Mouse (Mus musculus) G1E-ER4 (cell line): ENCODE data around the gene Cd79b. TPM values are rescaled to one million over a fixed set of nuclear protein-coding genes. Genes with fewer than 3 reads are reported as not detected.

Experiments
- GATA1 ChIP-seq: IDR thresholded peaks from one replicate; pipeline ENCODE4 v1.8.0; 2012; ENCODE audit warnings: low read length, inconsistent platforms
- polyA plus RNA-seq: library from polyadenylated mRNA; stranded (reverse); fragments of >175 nt; gene quantifications from 2 replicates; pipeline ENCODE4 v1.2.3, GENCODE M21; 2012

Gene Cd79b
- polyA plus RNA-seq, 1 experiment: not detected

DNA sequence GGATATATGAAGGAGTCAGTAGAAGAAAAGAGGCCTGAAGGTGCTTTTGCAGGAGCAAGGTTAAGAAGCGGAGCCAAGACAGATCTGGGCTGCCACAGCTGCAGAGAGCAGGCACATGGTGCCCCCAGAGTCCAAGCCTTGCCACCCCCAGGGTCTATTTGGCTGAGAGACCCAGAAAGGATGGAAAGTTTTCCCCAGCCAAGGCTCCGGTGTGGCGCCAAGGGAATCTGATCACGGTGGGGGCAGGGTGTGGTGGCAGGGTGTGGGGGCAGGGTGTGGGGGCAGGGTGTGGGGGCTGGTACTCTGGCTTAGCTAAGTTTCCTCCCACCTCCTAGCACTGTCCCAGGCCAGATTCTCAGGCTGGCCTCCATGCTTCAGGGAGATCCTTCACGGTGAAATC, 14.0 kb upstream of the Cd79b start:
- no peak for TF ChIP-seq GATA1

DNA sequence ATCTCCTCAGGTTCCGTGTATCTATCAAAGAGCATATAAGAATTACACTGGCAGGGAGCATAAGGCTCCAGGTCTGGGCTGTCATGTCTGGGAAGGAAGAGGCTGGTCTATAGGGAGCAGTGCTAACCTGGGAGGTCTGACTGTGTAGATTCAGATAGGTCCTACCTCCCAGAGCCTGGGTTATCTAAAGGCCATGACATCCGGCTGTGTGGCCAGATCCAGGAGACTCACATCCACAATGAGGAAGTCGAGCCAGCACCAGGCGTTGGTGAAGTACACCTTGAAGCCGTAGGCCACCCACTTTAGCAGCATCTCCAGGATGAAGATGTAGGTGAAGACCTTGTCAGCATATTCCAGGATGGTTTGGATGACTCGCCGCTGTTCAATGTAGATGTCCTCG, 11.9 kb upstream of the Cd79b start:
- no peak for TF ChIP-seq GATA1

DNA sequence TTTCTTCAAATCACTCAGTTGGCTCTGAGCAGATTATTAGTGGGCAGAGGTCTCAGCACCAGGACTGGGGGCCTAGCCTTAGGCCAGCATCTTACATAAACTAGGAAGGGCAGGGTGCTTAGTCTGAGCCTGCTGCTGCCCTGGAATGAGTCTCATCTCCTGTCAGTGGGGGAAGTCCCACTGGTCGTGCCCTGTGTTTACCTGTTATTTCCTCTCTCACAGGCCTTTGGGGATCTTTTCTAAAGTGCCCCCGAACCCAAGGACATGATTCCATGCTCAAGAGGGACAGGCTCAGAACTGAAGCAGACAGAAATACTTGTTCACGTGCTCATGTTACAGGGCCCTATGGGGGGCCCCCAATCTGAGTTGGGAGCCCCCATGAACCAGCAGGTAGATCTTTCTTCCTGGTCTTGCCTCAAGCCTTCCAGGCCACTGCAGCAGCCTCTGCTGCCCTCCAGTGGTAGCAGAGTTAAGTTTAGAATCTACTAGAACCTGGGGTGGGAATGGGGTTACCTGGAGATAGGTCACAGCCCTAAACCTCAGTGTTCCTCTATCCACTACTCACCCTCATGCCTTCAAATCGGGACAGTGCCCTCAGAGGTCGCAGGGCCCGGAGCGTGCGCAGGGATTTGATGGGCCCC, 11.1 kb upstream of the Cd79b start:
- TF ChIP-seq GATA1: no peak

DNA sequence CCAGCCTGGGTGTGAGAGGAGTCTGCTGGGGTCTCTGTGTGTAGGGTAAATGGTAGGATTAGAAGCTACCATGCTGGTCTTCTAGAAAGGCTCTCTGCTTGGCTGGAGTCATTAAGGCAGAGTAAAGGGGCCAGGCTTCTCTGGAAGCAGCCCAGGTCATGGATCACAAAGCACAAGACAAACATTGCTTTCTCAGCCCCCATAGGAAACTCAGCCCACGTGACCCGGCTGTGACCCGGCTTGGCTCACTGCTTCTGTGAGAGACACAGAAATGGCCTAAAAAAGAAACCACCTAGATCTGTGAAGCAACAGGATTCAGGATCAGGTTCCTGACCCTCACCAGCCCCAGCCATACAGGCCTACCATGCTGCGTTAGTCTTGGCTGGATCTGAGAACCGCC, 10.3 kb upstream of the Cd79b start:
- TF ChIP-seq GATA1: no peak

DNA sequence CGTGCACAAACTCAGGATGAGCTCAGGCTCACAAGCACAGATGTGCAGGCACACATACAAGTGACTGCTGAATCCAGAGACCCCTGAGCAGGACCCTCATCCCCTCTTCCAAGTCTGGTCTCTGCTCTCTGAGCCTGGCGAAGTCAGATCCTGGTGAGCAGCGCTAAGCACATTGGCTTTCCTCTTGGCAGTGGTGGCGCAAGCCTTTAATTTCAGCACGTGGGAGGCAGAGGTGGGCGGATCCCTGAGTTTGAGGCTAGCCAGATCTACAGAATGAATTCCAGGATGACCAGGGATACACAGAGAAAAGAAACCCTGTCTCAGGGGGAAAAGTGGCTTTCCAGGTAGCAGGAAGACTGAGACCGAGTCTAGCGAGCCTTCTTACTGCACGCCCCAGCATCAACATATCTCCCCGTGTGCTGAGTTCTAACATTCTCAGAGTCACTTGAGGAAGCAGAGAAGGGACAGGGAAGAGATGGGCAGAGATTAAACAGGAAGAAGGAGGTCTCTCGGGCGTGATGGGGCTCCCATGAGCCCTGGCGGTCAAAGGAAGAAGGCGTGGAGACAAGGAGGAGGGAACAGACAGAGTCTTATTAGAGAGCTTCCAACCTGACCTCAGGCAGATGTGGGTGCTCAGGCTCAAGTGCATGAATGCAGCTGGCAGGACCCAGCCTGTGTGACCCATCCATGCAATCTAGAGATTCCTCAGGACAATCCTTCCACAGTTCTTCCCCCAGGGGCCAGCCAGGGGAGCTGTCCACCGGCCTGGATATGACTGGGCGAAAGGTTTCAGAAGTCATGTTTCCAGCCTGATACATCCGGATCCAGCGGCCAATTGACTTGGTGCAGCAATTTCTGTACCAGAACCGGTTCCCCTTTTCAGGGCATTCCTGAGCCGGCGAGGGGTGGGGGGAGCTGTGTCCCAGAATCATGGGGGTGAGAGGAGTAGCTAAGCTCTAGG, 4.1 kb upstream of the Cd79b start:
- no peak for TF ChIP-seq GATA1

DNA sequence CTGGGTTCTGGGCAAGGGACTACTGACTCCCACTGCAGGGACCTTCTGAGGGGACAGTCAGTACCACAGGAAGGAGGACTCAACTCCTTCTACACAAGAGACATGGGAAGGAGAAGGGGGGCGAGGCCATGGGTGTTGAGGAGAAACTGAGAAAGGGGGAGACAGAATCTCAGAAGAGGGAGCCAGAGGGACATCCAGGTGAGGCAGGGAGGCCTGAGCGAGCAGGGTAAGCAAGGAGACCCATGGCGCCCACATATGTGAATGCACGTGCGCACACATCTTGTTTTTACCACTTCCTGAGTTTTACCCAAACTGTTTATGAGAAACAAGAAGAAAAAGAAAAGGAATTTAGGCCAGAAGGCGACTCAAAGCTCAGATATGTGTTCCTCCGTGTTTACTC, 3.2 kb upstream of the Cd79b start:
- TF ChIP-seq GATA1: no peak

DNA sequence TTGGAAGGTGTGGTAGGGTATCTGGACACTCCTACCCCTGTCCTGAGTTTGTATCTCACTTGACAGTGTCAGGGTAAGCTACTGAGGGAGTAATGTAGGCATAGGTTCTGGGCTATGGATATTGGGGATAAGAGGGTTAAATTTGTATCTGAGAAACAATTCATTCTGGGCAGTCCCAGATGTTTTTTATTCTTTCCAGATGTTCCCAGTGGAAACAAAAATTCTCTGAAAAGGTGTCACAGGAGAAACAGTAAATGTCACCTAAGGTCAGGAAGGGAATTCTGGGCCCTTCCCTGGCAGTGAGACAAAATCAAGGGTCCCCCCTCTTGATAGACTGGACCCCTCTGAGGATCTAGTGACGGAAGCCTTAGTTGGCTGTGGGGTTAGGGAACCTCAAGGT, 1.9 kb upstream of the Cd79b start:
- no peak for TF ChIP-seq GATA1

DNA sequence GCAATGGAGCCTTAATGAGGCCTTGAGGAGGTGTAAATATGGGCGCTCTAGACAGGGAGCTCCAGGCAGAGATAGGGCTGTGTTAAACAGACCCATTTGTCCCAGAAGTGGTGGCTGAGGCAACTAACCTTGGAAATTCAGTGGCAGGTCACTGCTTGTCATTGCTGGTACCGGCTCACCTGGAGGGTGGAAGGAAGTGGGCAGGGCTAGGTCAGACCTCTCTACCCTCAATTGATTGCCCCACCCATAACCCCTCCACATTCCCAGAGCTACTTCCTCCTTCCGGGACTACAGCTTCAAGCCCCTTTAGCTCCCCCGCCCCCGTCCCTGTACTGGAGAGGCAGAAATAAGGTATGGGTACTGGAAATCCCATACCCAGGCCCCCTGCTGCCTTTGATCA, 1.0 kb downstream of the Cd79b start:
- TF ChIP-seq GATA1: no peak

DNA sequence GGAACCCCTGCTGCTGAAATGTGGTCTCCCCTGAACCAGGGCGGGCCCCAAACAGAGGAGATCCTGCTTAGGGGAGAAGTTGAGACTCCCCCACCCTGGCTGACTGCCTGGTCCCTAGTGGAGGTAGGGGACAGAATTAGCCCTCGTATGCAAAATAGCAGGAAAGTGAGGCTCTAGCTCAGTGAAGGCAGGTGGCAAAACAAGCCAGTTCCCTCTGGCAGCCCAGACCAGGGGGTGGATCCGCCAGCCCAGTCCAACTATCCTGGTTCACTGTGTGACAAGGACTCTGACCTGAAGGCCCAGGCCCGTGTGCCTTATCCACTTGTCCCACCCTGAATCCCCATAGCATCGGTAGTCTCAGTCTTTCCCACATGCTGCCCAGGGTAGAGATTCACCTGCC, 4.4 kb downstream of the Cd79b start:
- TF ChIP-seq GATA1: no peak

DNA sequence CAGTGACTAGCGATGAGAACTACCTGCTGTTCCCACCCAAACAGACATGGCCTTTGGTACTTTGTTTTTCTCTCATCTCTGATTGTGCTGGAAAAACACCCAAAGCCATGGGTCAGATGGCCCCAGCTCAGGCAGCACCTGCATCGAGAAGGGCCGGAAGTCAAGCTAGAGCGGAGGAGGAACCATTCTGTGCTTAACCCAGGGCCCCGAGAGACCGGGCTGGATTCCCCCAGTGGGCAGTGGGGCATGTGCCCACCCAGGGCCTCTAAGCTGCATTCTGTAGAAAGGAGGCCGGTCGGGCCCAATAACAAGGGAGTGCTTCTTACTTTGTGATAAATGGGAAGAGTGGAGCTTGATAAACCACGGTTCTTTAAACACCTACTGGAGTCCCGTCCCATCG, 6.4 kb downstream of the Cd79b start:
- TF ChIP-seq GATA1: no peak

DNA sequence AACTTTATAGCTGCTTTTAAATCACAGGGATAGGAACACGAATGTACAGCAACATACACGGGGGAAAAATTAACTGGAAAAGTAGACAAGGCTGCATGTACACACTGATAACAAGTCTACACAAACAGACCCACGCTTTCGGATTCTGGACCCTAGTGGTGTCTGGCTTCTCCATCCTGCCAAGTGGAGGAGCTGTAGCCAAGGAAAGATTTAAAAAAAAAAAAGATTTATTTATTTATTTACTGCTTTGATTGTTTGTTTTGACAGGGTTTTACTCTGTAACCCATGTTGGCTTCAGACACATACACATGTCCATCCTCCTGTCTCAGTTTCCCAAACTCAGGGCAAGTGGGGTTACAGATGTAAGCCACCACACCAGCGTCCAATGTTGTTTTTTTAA, 7.1 kb downstream of the Cd79b start:
- no peak for TF ChIP-seq GATA1

DNA sequence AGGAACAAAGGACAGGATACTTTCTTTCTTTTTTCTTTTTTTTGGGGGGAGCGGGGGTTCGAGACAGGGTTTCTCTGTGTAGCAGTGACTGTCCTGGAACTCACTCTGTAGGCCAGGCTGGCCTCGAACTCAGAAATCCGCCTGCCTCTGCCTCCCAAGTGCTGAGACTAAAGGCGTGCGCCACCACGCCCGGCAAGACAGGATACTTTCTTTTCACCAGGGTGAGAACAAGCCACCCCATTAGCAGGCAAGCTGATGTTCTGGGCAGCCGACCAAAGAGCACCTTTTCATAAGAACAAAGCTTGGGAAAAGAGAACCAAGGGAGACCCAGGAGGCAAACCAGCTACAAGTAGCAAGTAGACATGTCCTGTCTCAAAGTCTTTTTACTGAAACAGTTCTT, 7.8 kb downstream of the Cd79b start:
- TF ChIP-seq GATA1: no peak

DNA sequence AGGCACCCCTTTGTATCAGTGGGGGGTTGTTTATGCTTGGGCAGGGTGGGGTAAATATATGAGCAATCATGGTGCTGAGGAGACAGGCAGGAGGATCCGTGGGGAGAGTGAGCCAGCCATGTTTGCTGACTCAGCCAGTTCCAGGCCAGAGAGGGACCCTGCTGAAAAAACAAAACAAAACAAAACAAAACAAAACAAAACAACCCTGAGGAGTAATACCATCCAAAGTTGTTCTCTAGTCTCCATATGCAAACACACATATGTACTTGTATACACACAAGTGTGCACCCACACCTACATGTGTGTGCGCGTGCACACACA, 8.5 kb downstream of the Cd79b start:
- TF ChIP-seq GATA1: no peak

DNA sequence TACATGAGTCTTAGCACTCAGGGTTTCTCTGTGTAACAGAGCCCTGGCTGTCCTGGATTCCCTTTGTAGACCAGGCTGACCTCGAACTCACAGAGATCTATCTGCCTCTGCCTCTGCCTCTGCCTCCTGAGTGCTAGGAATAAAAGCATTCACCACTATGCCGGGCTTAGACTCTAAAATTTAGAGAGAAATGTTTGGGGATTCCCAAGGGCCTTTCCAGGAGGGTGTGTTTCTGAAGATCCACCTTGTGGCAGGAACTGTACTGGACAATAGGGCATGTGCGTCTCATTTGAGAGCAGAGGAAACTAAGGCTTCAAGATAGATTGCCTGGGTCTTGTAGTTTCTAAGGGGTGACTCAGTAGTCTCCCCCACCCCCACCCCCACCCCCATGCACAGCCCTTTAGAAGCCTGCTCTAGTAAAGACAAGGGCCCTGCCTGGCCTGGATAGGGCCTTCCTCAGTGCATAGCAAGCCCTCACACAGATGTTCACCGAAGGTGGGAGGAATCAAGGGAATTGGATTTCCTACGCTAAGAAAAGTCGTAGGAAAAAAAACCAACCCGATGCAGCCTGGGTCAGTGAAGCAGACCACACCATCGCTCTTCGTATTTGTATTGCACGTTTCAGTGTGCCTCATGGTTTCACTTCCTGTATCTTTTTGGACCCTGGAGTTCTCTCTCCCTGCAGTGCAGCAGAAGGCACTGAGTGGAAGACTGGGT, 9.1 kb downstream of the Cd79b start:
- TF ChIP-seq GATA1: no peak

DNA sequence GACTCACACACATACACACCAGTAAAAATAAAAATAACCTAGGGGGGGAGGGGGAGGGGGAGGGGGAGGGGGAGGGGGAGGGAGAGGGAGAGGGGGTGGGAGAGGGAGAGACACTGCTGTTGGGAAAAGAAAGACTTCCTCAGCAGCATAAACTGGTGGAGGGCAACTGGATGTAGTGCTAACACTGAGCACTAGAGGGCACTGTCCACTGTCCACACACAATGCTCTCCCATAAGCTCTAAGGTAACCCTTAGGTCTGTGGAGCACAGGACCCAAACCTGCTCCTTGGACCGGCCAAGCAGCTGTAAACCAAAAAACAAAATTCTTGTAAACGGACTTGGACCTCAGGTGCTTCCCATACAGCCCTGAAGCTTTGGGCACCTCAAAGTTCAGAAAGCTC, 11.9 kb downstream of the Cd79b start:
- TF ChIP-seq GATA1: no peak

DNA sequence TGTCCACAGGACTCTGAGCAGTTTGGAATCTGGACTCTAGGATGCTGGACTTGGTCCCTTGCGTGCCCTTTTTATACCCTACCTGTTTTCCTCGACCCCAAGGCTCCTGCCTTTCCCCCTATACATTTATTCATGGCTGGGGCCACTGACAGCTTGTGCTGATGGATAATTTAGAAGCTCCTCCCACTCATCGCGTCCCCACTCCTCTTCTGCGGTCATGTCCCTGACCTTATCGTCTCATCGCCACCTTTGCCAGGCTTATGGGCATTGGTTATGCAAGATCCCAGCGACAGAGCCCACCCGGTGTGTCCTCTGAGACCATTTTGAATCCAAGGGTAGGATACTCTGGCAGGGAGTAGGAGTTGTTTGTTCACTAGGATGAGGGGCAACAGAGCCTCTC, 12.8 kb downstream of the Cd79b start, which contains the start of gene Gh:
Gene Gh (minus strand): TSS at position 101 of the 400 bp plus-strand sequence.
- TF ChIP-seq GATA1: no peak
